Mouse (Mus musculus): Measurements from ENCODE around the gene Slc25a13. TPM values are rescaled to one million over a fixed set of nuclear protein-coding genes. Genes with fewer than 3 reads are reported as not detected.

Gene Slc25a13
- total and polyA plus RNA-seq, 3 experiments = 15.6 to 16.7 TPM; not detected in 1

- Histone ChIP-seq H3K27ac (ENCODE audit: control insufficient read depth, low read depth, low read length) (no peak overlapping the region), H3K9me3 (replicated peaks; ENCODE audit: insufficient read depth, low read length) (no peaks in the 10 kb centered on the region), H3K36me3 (ENCODE audit: control insufficient read depth in 1 of 2, insufficient read depth in 2 of 2, low read length in 2 of 2) (peaks cover 0 to 5% of the 10 kb centered on the region in 2 experiments; a peak in 3 of 4 replicates), H3K79me2 (ENCODE audit: control insufficient read depth, insufficient read depth, low read length, poor library complexity) (no peaks in the 10 kb centered on the region; the same call in 1 of the 2 replicates), H3K4me1 (ENCODE audit: control insufficient read depth in 1 of 2, insufficient read depth in 2 of 2, low read length in 2 of 2) (peaks cover 0 to 16% of the 10 kb centered on the region in 2 experiments; a peak in 2 of 4 replicates), H3K4me3 (ENCODE audit: control insufficient read depth in 1 of 2, insufficient read depth in 1 of 2, low read depth in 2 of 2, low read length in 2 of 2) (no peak overlapping the region), H3K9ac (ENCODE audit: control insufficient read depth, low read depth, low read length, poor library complexity, severe bottlenecking) (no peak overlapping the region), H3K27me3 (ENCODE audit: control insufficient read depth in 1 of 2, insufficient read depth in 2 of 2, low read length in 2 of 2) (no peaks in the 10 kb centered on the region)
- TF ChIP-seq USF1 (IDR thresholded peaks at IDR 0.05; ENCODE audit: low read depth, low read length) (no peak), GATA1 (IDR thresholded peaks at IDR 0.05; ENCODE audit: low read depth, low read length) (no peak), UBTF (IDR thresholded peaks at IDR 0.05; ENCODE audit: borderline replicate concordance, insufficient read depth, low read depth, low read length) (no peak), RCOR1 (IDR thresholded peaks at IDR 0.05; ENCODE audit: low read depth, low read length) (no peak), GABPA (IDR thresholded peaks at IDR 0.05; ENCODE audit: low read depth, low read length) (no peak), ZC3H11A (IDR thresholded peaks at IDR 0.05; ENCODE audit: low read depth, low read length) (no peak)
- DNase-seq (ENCODE audit: low read depth, low spot score) = no peak
These were observed 11.3 kb downstream of the Slc25a13 start for GRCm38 (mm10) chr6:6205599-6206165.

- no peak for DNase-seq (ENCODE audit: low read depth, low spot score)
- no peaks in the 10 kb centered on the region for H3K9me3 ChIP-seq (replicated peaks; ENCODE audit: insufficient read depth, low read length)
- no peak for TF ChIP-seq POLR2A (IDR thresholded peaks at IDR 0.05; ENCODE audit: control insufficient read depth in 1 of 2, insufficient read depth in 1 of 2, low read depth in 1 of 2, low read length in 2 of 2, poor library complexity in 1 of 2)
- no peak for TF ChIP-seq ZNF384 (IDR thresholded peaks at IDR 0.05; ENCODE audit: low read depth, low read length)
- TF ChIP-seq USF2 (IDR thresholded peaks at IDR 0.05; ENCODE audit: borderline replicate concordance in 1 of 2, insufficient read depth in 1 of 2, low read depth in 1 of 2, low read length in 2 of 2) = no peak
- TF ChIP-seq GABPA (IDR thresholded peaks at IDR 0.05; ENCODE audit: low read depth, low read length) = no peak
- TF ChIP-seq RCOR1 (IDR thresholded peaks at IDR 0.05; ENCODE audit: low read depth, low read length) = no peak
- H3K4me3 ChIP-seq (ENCODE audit: control insufficient read depth in 1 of 2, insufficient read depth in 1 of 2, low read depth in 2 of 2, low read length in 2 of 2) = no peak overlapping the region
- no peaks in the 10 kb centered on the region; the same call in 1 of the 2 replicates for H3K79me2 ChIP-seq (ENCODE audit: control insufficient read depth, insufficient read depth, low read length, poor library complexity)
- no peaks in the 10 kb centered on the region for H3K27me3 ChIP-seq (ENCODE audit: control insufficient read depth in 1 of 2, insufficient read depth in 2 of 2, low read length in 2 of 2)
- no peaks in the 10 kb centered on the region; a peak in 2 of 4 replicates for H3K36me3 ChIP-seq (ENCODE audit: control insufficient read depth in 1 of 2, insufficient read depth in 2 of 2, low read length in 2 of 2)
- no peak overlapping the region for H3K27ac ChIP-seq (ENCODE audit: control insufficient read depth, low read depth, low read length)
- no peak overlapping the region for H3K9ac ChIP-seq (ENCODE audit: control insufficient read depth, low read depth, low read length, poor library complexity, severe bottlenecking)
- peaks cover 0 to 4% of the 10 kb centered on the region in 2 experiments; a peak in 1 of 4 replicates for H3K4me1 ChIP-seq (ENCODE audit: control insufficient read depth in 1 of 2, insufficient read depth in 2 of 2, low read length in 2 of 2)
These were observed 14.5 kb downstream of the Slc25a13 start for GRCm38 (mm10) chr6:6202451-6202850.

- Histone ChIP-seq H3K4me3 (ENCODE audit: control insufficient read depth in 1 of 2, insufficient read depth in 1 of 2, low read depth in 2 of 2, low read length in 2 of 2) (no peak overlapping the region), H3K79me2 (ENCODE audit: control insufficient read depth, insufficient read depth, low read length, poor library complexity) (no peaks in the 10 kb centered on the region; the same call in 1 of the 2 replicates), H3K9me3 (replicated peaks; ENCODE audit: insufficient read depth, low read length) (no peaks in the 10 kb centered on the region), H3K9ac (ENCODE audit: control insufficient read depth, low read depth, low read length, poor library complexity, severe bottlenecking) (no peak overlapping the region), H3K36me3 (ENCODE audit: control insufficient read depth in 1 of 2, insufficient read depth in 2 of 2, low read length in 2 of 2) (no peaks in the 10 kb centered on the region; a peak in 1 of 4 replicates), H3K27me3 (ENCODE audit: control insufficient read depth in 1 of 2, insufficient read depth in 2 of 2, low read length in 2 of 2) (no peaks in the 10 kb centered on the region), H3K4me1 (ENCODE audit: control insufficient read depth in 1 of 2, insufficient read depth in 2 of 2, low read length in 2 of 2) (no peaks in the 10 kb centered on the region; a peak in 1 of 4 replicates), H3K27ac (ENCODE audit: control insufficient read depth, low read depth, low read length) (no peak overlapping the region)
- DNase-seq (ENCODE audit: low read depth, low spot score) = no peak
- TF ChIP-seq UBTF (IDR thresholded peaks at IDR 0.05; ENCODE audit: borderline replicate concordance, insufficient read depth, low read depth, low read length) = no peak
- no peak for TF ChIP-seq TAL1 (IDR thresholded peaks at IDR 0.05; ENCODE audit: low read length)
- TF ChIP-seq POLR2AphosphoS2 (IDR thresholded peaks at IDR 0.05; ENCODE audit: low read length) = no peak
- no peak for TF ChIP-seq MXI1 (IDR thresholded peaks at IDR 0.05; ENCODE audit: low read depth, low read length)
- no peak for TF ChIP-seq MYB (IDR thresholded peaks at IDR 0.05; ENCODE audit: low read depth, low read length)
- no peak for TF ChIP-seq POLR2A (IDR thresholded peaks at IDR 0.05; ENCODE audit: control insufficient read depth in 1 of 2, insufficient read depth in 1 of 2, low read depth in 1 of 2, low read length in 2 of 2, poor library complexity in 1 of 2)
- no peak for TF ChIP-seq ZMIZ1 (IDR thresholded peaks at IDR 0.05; ENCODE audit: low read depth, low read length)
- TF ChIP-seq RCOR1 (IDR thresholded peaks at IDR 0.05; ENCODE audit: low read depth, low read length) = no peak
- no peak for TF ChIP-seq ETS1 (IDR thresholded peaks at IDR 0.05; ENCODE audit: low read depth, low read length)
- TF ChIP-seq GABPA (IDR thresholded peaks at IDR 0.05; ENCODE audit: low read depth, low read length) = no peak
- no peak for TF ChIP-seq JUND (IDR thresholded peaks at IDR 0.05; ENCODE audit: low read depth, low read length)
- TF ChIP-seq MAZ (IDR thresholded peaks at IDR 0.05; ENCODE audit: low read depth, low read length) = no peak
These were observed 15.0 kb downstream of the Slc25a13 start for GRCm38 (mm10) chr6:6201977-6202376.
